25 mouse cellular contexts compared by ENCODE assay signal in the genomic region with DNA sequence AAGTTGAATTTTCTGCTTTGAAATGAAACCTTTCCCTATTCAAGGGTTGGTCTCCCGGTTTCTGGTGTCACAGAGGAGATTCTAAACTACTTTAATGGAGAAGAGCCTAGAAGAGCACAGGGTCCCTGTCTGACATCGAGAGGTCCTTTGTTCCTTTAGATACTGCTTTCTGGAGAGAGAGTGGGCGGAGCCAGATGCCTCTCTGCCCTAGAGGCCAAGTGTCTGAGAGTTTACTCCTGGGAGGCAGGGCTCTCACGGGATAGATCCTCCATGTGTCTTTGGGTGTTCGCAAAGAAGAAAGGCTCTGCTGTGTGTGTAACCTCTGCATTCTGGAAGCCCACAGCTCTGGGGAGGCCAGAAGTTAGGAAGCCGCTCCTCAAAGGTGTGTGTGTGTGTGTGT.
DNase-seq lines count a peak whose midpoint lies in the region; ATAC-seq lines count a peak whose summit lies in the region.
"Had no signal": no experiment of that assay in that cellular context is flagged by ENCODE, and none has a peak within 500 bp of the region (broad histone marks: within the 10 kb centered on the region; RNA-seq: fewer than 3 reads in every experiment).

No protein-coding gene starts in this region.

- whole genome bisulfite sequencing in hindbrain, embryonic 10.5 days = 56% methylated on average over 6 of the region's 6 CpGs
- 54% methylated on average over 6 of the region's 6 CpGs for WGBS in hindbrain, embryonic 11.5 days
- WGBS in forebrain, embryonic 15.5 days = 55% methylated on average over 6 of the region's 6 CpGs

- no peak overlapping the region for H3K4me2 ChIP-seq in hindbrain, embryonic 11.5 days (replicated peaks; ENCODE audit: low read depth, low read length)
- no peak overlapping the region for H3K4me2 ChIP-seq in forebrain, embryonic 15.5 days (replicated peaks)
- H3K4me2 ChIP-seq: embryonic facial prominence, embryonic 12.5 days; kidney, embryonic 15.5 days; liver, embryonic 11.5 days; midbrain, embryonic 12.5 days; neural tube, embryonic 15.5 days had no signal

- peaks cover 17% of the 10 kb centered on the region for H3K36me3 ChIP-seq in hindbrain, embryonic 10.5 days
- H3K36me3 ChIP-seq in hindbrain, embryonic 11.5 days (ENCODE audit: control insufficient read depth, insufficient read depth, low read length) = peaks cover 3% of the 10 kb centered on the region; the same call in 1 of the 2 replicates
- peaks cover 15% of the 10 kb centered on the region for H3K36me3 ChIP-seq in forebrain, embryonic 15.5 days

- intact Hi-C loops in left cerebral cortex, postnatal 36 days (cut with DNase I) = loop anchor here (5.0 kb wide), 2 partner anchors 192 to 217 kb away; a partner anchor contains a TSS
- intact Hi-C loops in left cerebral cortex, postnatal 14 days (cut with DNase I) = loop anchor here (5.0 kb wide), 3 partner anchors 92 to 227 kb away; a partner anchor contains a TSS

- peaks cover 23% of the 10 kb centered on the region for H3K4me1 ChIP-seq in hindbrain, embryonic 10.5 days (replicated peaks)
- no peaks in the 10 kb centered on the region for H3K4me1 ChIP-seq in hindbrain, embryonic 11.5 days (replicated peaks; ENCODE audit: control insufficient read depth, insufficient read depth, low read length)
- H3K4me1 ChIP-seq in forebrain, embryonic 15.5 days = peaks cover 17% of the 10 kb centered on the region

- H3K27me3 ChIP-seq in hindbrain, embryonic 10.5 days (ENCODE audit: insufficient read depth, poor library complexity, severe bottlenecking) = no peaks in the 10 kb centered on the region
- no peaks in the 10 kb centered on the region for H3K27me3 ChIP-seq in hindbrain, embryonic 11.5 days (ENCODE audit: control insufficient read depth, insufficient read depth, low read length)
- H3K27me3 ChIP-seq in forebrain, embryonic 15.5 days = no peaks in the 10 kb centered on the region
- H3K27me3 ChIP-seq: embryonic facial prominence, embryonic 12.5 days; kidney, embryonic 15.5 days; midbrain, embryonic 12.5 days; neural tube, embryonic 15.5 days; Patski had no signal

- H3K4me3 ChIP-seq in hindbrain, embryonic 10.5 days = no peak overlapping the region
- H3K4me3 ChIP-seq in hindbrain, embryonic 11.5 days (ENCODE audit: low read depth, low read length) = no peak overlapping the region
- no peak overlapping the region for H3K4me3 ChIP-seq in forebrain, embryonic 15.5 days
- H3K4me3 ChIP-seq: embryonic facial prominence, embryonic 12.5 days; erythroblast, embryonic 14.5 days; gastrocnemius, adult 2 months; heart, embryonic 10.5 days; kidney, embryonic 15.5 days; midbrain, embryonic 12.5 days; neural tube, embryonic 15.5 days had no signal

- H3K27ac ChIP-seq in hindbrain, embryonic 10.5 days = peak overlapping the region; percentile 74
- H3K27ac ChIP-seq in hindbrain, embryonic 11.5 days (ENCODE audit: low read depth, low read length) = no peak overlapping the region
- peak overlapping the region; percentile 64 for H3K27ac ChIP-seq in forebrain, embryonic 15.5 days (replicated peaks)
- H3K27ac ChIP-seq: embryonic facial prominence, embryonic 12.5 days; gastrocnemius, adult 2 months; kidney, embryonic 15.5 days; midbrain, embryonic 12.5 days had no signal

- no peak overlapping the region for H3K9ac ChIP-seq in hindbrain, embryonic 11.5 days (ENCODE audit: low read depth, low read length)
- no peak overlapping the region for H3K9ac ChIP-seq in forebrain, embryonic 15.5 days (replicated peaks)
- H3K9ac ChIP-seq: embryonic facial prominence, embryonic 12.5 days; kidney, embryonic 15.5 days; liver, postnatal 0 days; midbrain, embryonic 12.5 days; neural tube, embryonic 15.5 days had no signal

- no peak for DNase-seq in hindbrain, embryonic 10.5 days (ENCODE audit: low spot score)
- DNase-seq in hindbrain, embryonic 11.5 days (ENCODE audit: low spot score) = no peak
- DNase-seq in ovary, postnatal 36 days (ENCODE audit: low spot score) = peak; percentile 50
- DNase-seq in ovary, postnatal 14 days (ENCODE audit: low spot score) = no peak
- DNase-seq in MN1 (ENCODE audit: low spot score) = peak; percentile 19
- no peak for DNase-seq in left cerebral cortex, postnatal 36 days (ENCODE audit: low spot score in 2 of 2)
- no peak for DNase-seq in left cerebral cortex, postnatal 14 days (ENCODE audit: low spot score in 2 of 2)
- DNase-seq: cerebellum, adult 2 months; gastrocnemius, adult 2 months; heart, postnatal 4 days; kidney, adult 11 months; kidney, postnatal 36 days; liver, postnatal 0 days; retina, postnatal 1 day; thymus, postnatal 25 days had no signal

- no peaks in the 10 kb centered on the region for H3K9me3 ChIP-seq in hindbrain, embryonic 10.5 days
- no peaks in the 10 kb centered on the region for H3K9me3 ChIP-seq in hindbrain, embryonic 11.5 days (ENCODE audit: control insufficient read depth, low read length)
- no peaks in the 10 kb centered on the region for H3K9me3 ChIP-seq in forebrain, embryonic 15.5 days
- H3K9me3 ChIP-seq: embryonic facial prominence, embryonic 12.5 days; heart, embryonic 10.5 days; kidney, embryonic 15.5 days; midbrain, embryonic 12.5 days; neural tube, embryonic 15.5 days had no signal

- ATAC-seq in hindbrain, embryonic 11.5 days (ENCODE audit: low FRiP score) = no peak
- no peak for ATAC-seq in forebrain, embryonic 15.5 days (replicated peaks)
- ATAC-seq: liver, postnatal 0 days; lung, postnatal 0 days; Patski had no signal

Comparison
In these comparisons a context has a peak if more than half of its experiments do, and no peak if none do; other contexts are left out.
1. DNase-seq: peak in ovary, postnatal 36 days (single experiment) and MN1 (single experiment); none in hindbrain, embryonic 10.5 days (single experiment), hindbrain, embryonic 11.5 days (single experiment), ovary, postnatal 14 days (single experiment), left cerebral cortex, postnatal 36 days (0 of 2) and left cerebral cortex, postnatal 14 days (0 of 2).